Mouse (Mus musculus): Measurements from ENCODE around the gene Tnxb.

Gene Tnxb

GRCm38 (mm10) chr17:34643944-34644343, 26.4 kb upstream of the Tnxb start:
- peak; percentile 69 for DNase-seq (ENCODE audit: low read depth, low spot score)

GRCm38 (mm10) chr17:34644608-34645007, 25.7 kb upstream of the Tnxb start, which contains the start of gene Fkbpl:
Fkbpl (plus strand) TSS chr17:34644764.
- peak; percentile 99 for DNase-seq (ENCODE audit: low read depth, low spot score)

- DNase-seq (ENCODE audit: low read depth, low spot score), result peak; percentile 59
Observed at GRCm38 (mm10) chr17:34645256-34645829, 25.0 kb upstream of the Tnxb start.

GRCm38 (mm10) chr17:34645831-34646511, 24.4 kb upstream of the Tnxb start:
- DNase-seq (ENCODE audit: low read depth, low spot score), result no peak

- peak; percentile 100 for DNase-seq (ENCODE audit: low read depth, low spot score)
Observed at GRCm38 (mm10) chr17:34646906-34647787, 23.2 kb upstream of the Tnxb start, which contains the start of gene Atf6b. Atf6b (plus strand) TSS chr17:34647146.

- DNase-seq (ENCODE audit: low read depth, low spot score), result no peak
Observed at GRCm38 (mm10) chr17:34648141-34648890, 22.0 kb upstream of the Tnxb start.

- DNase-seq (ENCODE audit: low read depth, low spot score), result no peak
Observed at GRCm38 (mm10) chr17:34649106-34649864, 21.1 kb upstream of the Tnxb start.

- no peak for DNase-seq (ENCODE audit: low read depth, low spot score)
Observed at GRCm38 (mm10) chr17:34650781-34651180, 19.6 kb upstream of the Tnxb start.

GRCm38 (mm10) chr17:34651507-34652221, 18.7 kb upstream of the Tnxb start:
- DNase-seq (ENCODE audit: low read depth, low spot score), result peak; percentile 60

GRCm38 (mm10) chr17:34652546-34652945, 17.8 kb upstream of the Tnxb start:
- no peak for DNase-seq (ENCODE audit: low read depth, low spot score)

GRCm38 (mm10) chr17:34652985-34653384, 17.4 kb upstream of the Tnxb start:
- DNase-seq (ENCODE audit: low read depth, low spot score), result no peak

- peak; percentile 92 for DNase-seq (ENCODE audit: low read depth, low spot score)
Observed at GRCm38 (mm10) chr17:34653746-34654285, 16.5 kb upstream of the Tnxb start.

GRCm38 (mm10) chr17:34654392-34654791, 15.9 kb upstream of the Tnxb start:
- DNase-seq (ENCODE audit: low read depth, low spot score), result no peak

GRCm38 (mm10) chr17:34655160-34655559, 15.2 kb upstream of the Tnxb start:
- no peak for DNase-seq (ENCODE audit: low read depth, low spot score)

GRCm38 (mm10) chr17:34655581-34655991, 14.7 kb upstream of the Tnxb start:
- peak; percentile 99 for DNase-seq (ENCODE audit: low read depth, low spot score)

GRCm38 (mm10) chr17:34656666-34657065, 13.7 kb upstream of the Tnxb start:
- peak; percentile 37 for DNase-seq (ENCODE audit: low read depth, low spot score)

- DNase-seq (ENCODE audit: low read depth, low spot score), result no peak
Observed at GRCm38 (mm10) chr17:34657271-34657670, 13.1 kb upstream of the Tnxb start.

- no peak for DNase-seq (ENCODE audit: low read depth, low spot score)
Observed at GRCm38 (mm10) chr17:34658145-34658544, 12.2 kb upstream of the Tnxb start.

- DNase-seq (ENCODE audit: low read depth, low spot score), result no peak
Observed at GRCm38 (mm10) chr17:34658591-34658990, 11.7 kb upstream of the Tnxb start.

Measured in 3T3-L1 (cell line).